Mouse (Mus musculus) heart, embryonic 12.5 days (tissue): Measurements from ENCODE around the gene Ninj2. TPM values are rescaled to one million over a fixed set of nuclear protein-coding genes. Genes with fewer than 3 reads are reported as not detected.
A peak's percentile ranks its signal among the peaks of the same experiment; 100 is the strongest.

Source experiments
- ATAC-seq: fragments of 200-750 bp; cut with Nextera tagmentation; 2 replicates; pipeline ENCODE4 v1.8.0; 2017; ENCODE audit warnings: moderate TSS enrichment, moderate library complexity; ENCODE audit not compliant: insufficient number of reproducible peaks, low FRiP score
- H3K27ac ChIP-seq: fragments of 300-500 bp; sonication (generic); 2 replicates; pipeline ENCODE4 v1.5.1; 2016; ENCODE audit warnings: mild to moderate bottlenecking, moderate library complexity; ENCODE audit not compliant: poor library complexity, severe bottlenecking
- H3K27me3 ChIP-seq: fragments of 300-500 bp; sonication (generic); replicated peaks from 2 replicates; pipeline ENCODE4 v1.6.1; 2016; ENCODE audit warnings: mild to moderate bottlenecking, moderate library complexity
- H3K36me3 ChIP-seq: fragments of 300-500 bp; sonication (generic); 2 replicates; pipeline ENCODE4 v1.6.1; 2016; ENCODE audit warnings: mild to moderate bottlenecking, moderate library complexity
- H3K4me1 ChIP-seq: fragments of 300-500 bp; sonication (generic); replicated peaks from 2 replicates; pipeline ENCODE4 v1.6.1; 2016; ENCODE audit warnings: mild to moderate bottlenecking
- H3K4me2 ChIP-seq: fragments of 300-500 bp; sonication (generic); 2 replicates; pipeline ENCODE4 v1.6.1; 2016; ENCODE audit warnings: mild to moderate bottlenecking, moderate library complexity
- H3K4me3 ChIP-seq: fragments of 300-500 bp; sonication (generic); 2 replicates; pipeline ENCODE4 v1.5.1; 2016; ENCODE audit warnings: mild to moderate bottlenecking
- H3K9ac ChIP-seq: fragments of 300-500 bp; sonication (generic); 2 replicates; pipeline ENCODE4 v1.6.1; 2016; ENCODE audit warnings: mild to moderate bottlenecking, moderate library complexity
- H3K9me3 ChIP-seq: fragments of 300-500 bp; sonication (generic); replicated peaks from 2 replicates; pipeline ENCODE4 v1.6.1; 2016; ENCODE audit warnings: mild to moderate bottlenecking, moderate library complexity
- WGBS: fragments of 180-500 bp; shearing (Covaris S2); methylation state at CpG from one replicate; pipeline ENCODE4 v1.1.7; 2016; 5-methylcytosine and 5-hydroxymethylcytosine counted together
- polyA plus RNA-seq: library from polyadenylated mRNA; unstranded; fragments of >200 nt; fragmentation: Nextera tagmentation; extraction: Ambion mirVana; gene quantifications from 2 replicates; pipeline ENCODE4 v1.2.1, GENCODE M21; 2016

The Ninj2 gene
- polyA plus RNA-seq, 1 experiment from 2014 or later: not detected

- Histone ChIP-seq H3K27ac (peak overlapping the region; percentile 38; the same call in 1 of the 2 replicates), H3K27me3 (no peaks in the 10 kb centered on the region), H3K36me3 (no peaks in the 10 kb centered on the region), H3K9me3 (no peaks in the 10 kb centered on the region), H3K9ac (no peak overlapping the region), H3K4me3 (no peak overlapping the region), H3K4me2 (no peak overlapping the region), H3K4me1 (peaks cover 60% of the 10 kb centered on the region)
- 0 out of 2 replicates have a peak, but pooled peaks have one; percentile 5 for ATAC-seq
- 35% methylated on average over 4 of the region's 4 CpGs for WGBS
Measured at GRCm38 (mm10) chr6:120190912-120191311, 97.8 kb downstream of the Ninj2 start.

GRCm38 (mm10) chr6:120191396-120192170, 98.4 kb downstream of the Ninj2 start:
- WGBS: 52% methylated on average over 7 of the region's 7 CpGs
- H3K4me1 ChIP-seq: peaks cover 53% of the 10 kb centered on the region
- peak overlapping the region; percentile 49 for H3K4me2 ChIP-seq
- no peaks in the 10 kb centered on the region for H3K36me3 ChIP-seq
- H3K9ac ChIP-seq: peak overlapping the region; percentile 37; the same call in 1 of the 2 replicates
- ATAC-seq: no peak
- H3K9me3 ChIP-seq: no peaks in the 10 kb centered on the region
- no peaks in the 10 kb centered on the region for H3K27me3 ChIP-seq
- peak overlapping the region; percentile 58; the same call in 1 of the 2 replicates for H3K27ac ChIP-seq
- H3K4me3 ChIP-seq: no peak overlapping the region

GRCm38 (mm10) chr6:120192211-120192870, 99.2 kb downstream of the Ninj2 start:
- Histone ChIP-seq H3K27ac (peak overlapping the region; percentile 58), H3K4me1 (peaks cover 46% of the 10 kb centered on the region), H3K4me3 (no peak overlapping the region), H3K36me3 (no peaks in the 10 kb centered on the region), H3K27me3 (no peaks in the 10 kb centered on the region), H3K9me3 (no peaks in the 10 kb centered on the region), H3K4me2 (peak overlapping the region; percentile 49), H3K9ac (peak overlapping the region; percentile 37; the same call in 1 of the 2 replicates)
- ATAC-seq: no peak; the same call in 1 of the 2 replicates
- 21% methylated on average over 14 of the region's 15 CpGs for WGBS

GRCm38 (mm10) chr6:120193174-120193573, 100.0 kb downstream of the Ninj2 start:
- H3K9me3 ChIP-seq: no peaks in the 10 kb centered on the region
- ATAC-seq: 0 out of 2 replicates have a peak, but pooled peaks have one; percentile 15
- peaks cover 38% of the 10 kb centered on the region for H3K4me1 ChIP-seq
- H3K4me2 ChIP-seq: 0 out of 2 replicates have a peak overlapping the region, but pooled peaks have one; percentile 8
- no peak overlapping the region for H3K4me3 ChIP-seq
- H3K9ac ChIP-seq: no peak overlapping the region
- 19% methylated on average over 5 of the region's 5 CpGs for WGBS
- no peaks in the 10 kb centered on the region for H3K36me3 ChIP-seq
- H3K27ac ChIP-seq: 0 out of 2 replicates have a peak overlapping the region, but pooled peaks have one; percentile 19
- H3K27me3 ChIP-seq: no peaks in the 10 kb centered on the region

GRCm38 (mm10) chr6:120193793-120194192, 100.6 kb downstream of the Ninj2 start:
- WGBS: 68% methylated on average over 1 of the region's 1 CpGs
- ATAC-seq: no peak

GRCm38 (mm10) chr6:120194305-120194704, 101.2 kb downstream of the Ninj2 start:
- Histone ChIP-seq H3K36me3 (no peaks in the 10 kb centered on the region), H3K9ac (no peak overlapping the region), H3K4me2 (no peak overlapping the region), H3K27me3 (no peaks in the 10 kb centered on the region), H3K27ac (no peak overlapping the region), H3K4me1 (peaks cover 32% of the 10 kb centered on the region), H3K4me3 (no peak overlapping the region), H3K9me3 (no peaks in the 10 kb centered on the region)
- no peak for ATAC-seq
- WGBS: 46% methylated on average over 10 of the region's 10 CpGs

More at GRCm38 (mm10) chr6:120193793-120194192, 100.6 kb downstream of the Ninj2 start:
- Histone ChIP-seq H3K9ac (no peak overlapping the region), H3K4me3 (no peak overlapping the region), H3K36me3 (no peaks in the 10 kb centered on the region), H3K4me1 (peaks cover 32% of the 10 kb centered on the region), H3K9me3 (no peaks in the 10 kb centered on the region), H3K4me2 (no peak overlapping the region), H3K27me3 (no peaks in the 10 kb centered on the region), H3K27ac (no peak overlapping the region)

GRCm38 (mm10) chr6:120194963-120195362, 101.8 kb downstream of the Ninj2 start:
- 22% methylated on average over 7 of the region's 7 CpGs for WGBS
- Histone ChIP-seq H3K4me1 (peaks cover 33% of the 10 kb centered on the region), H3K27me3 (no peaks in the 10 kb centered on the region), H3K4me2 (no peak overlapping the region), H3K4me3 (no peak overlapping the region), H3K27ac (no peak overlapping the region), H3K9me3 (no peaks in the 10 kb centered on the region), H3K36me3 (no peaks in the 10 kb centered on the region), H3K9ac (no peak overlapping the region)
- no peak for ATAC-seq

- ATAC-seq: no peak
- Histone ChIP-seq H3K27me3 (no peaks in the 10 kb centered on the region), H3K4me2 (no peak overlapping the region), H3K9me3 (no peaks in the 10 kb centered on the region), H3K4me1 (peaks cover 20% of the 10 kb centered on the region), H3K4me3 (no peak overlapping the region), H3K9ac (no peak overlapping the region), H3K27ac (no peak overlapping the region), H3K36me3 (no peaks in the 10 kb centered on the region)
- WGBS: 32% methylated on average over 2 of the region's 2 CpGs
Measured at GRCm38 (mm10) chr6:120196837-120197236, 103.7 kb downstream of the Ninj2 start.

GRCm38 (mm10) chr6:120197964-120198363, 104.8 kb downstream of the Ninj2 start:
- H3K27me3 ChIP-seq: 0 out of 2 replicates have a peak, but pooled peaks cover 6% of the 10 kb centered on the region
- H3K27ac ChIP-seq: no peak overlapping the region
- no peak overlapping the region for H3K9ac ChIP-seq
- WGBS: 26% methylated on average over 9 of the region's 9 CpGs
- ATAC-seq: 0 out of 2 replicates have a peak, but pooled peaks have one; percentile 26
- H3K4me1 ChIP-seq: peaks cover 8% of the 10 kb centered on the region
- H3K4me3 ChIP-seq: no peak overlapping the region
- H3K9me3 ChIP-seq: no peaks in the 10 kb centered on the region
- no peaks in the 10 kb centered on the region for H3K36me3 ChIP-seq
- no peak overlapping the region for H3K4me2 ChIP-seq

- Histone ChIP-seq H3K9me3 (no peaks in the 10 kb centered on the region), H3K27ac (no peak overlapping the region), H3K9ac (no peak overlapping the region), H3K36me3 (no peaks in the 10 kb centered on the region), H3K4me1 (peaks cover 3% of the 10 kb centered on the region; the same call in 1 of the 2 replicates), H3K27me3 (0 out of 2 replicates have a peak, but pooled peaks cover 6% of the 10 kb centered on the region), H3K4me3 (no peak overlapping the region), H3K4me2 (no peak overlapping the region)
- 49% methylated on average over 10 of the region's 10 CpGs for WGBS
- no peak for ATAC-seq
Measured at GRCm38 (mm10) chr6:120199638-120200394, 106.7 kb downstream of the Ninj2 start.
